ENCODE assay signal across 23 mouse cellular contexts in the genomic region with DNA sequence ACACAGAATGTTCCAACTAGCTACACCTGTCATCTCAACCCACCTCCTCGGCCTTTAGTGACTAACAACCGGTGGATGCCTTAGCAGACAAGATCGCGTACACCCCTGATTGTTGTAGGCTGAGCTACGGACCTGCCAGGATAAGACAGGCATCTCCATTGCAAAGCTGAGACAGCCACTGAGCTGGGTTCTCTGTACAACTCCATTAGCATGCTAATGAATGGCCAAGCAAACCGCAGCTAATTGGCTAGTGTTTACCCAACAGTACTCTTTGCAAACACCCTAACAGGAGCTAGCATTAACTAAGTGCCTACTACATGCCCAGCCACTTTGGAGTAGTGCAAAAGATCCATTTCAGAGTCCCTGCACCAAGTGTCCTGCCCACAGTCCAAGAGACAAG. TPM values are rescaled to one million over a fixed set of nuclear protein-coding genes. Genes with fewer than 3 reads are reported as not detected.
DNase-seq lines count a peak whose midpoint lies in the region; ATAC-seq and TF ChIP-seq lines count a peak whose summit lies in the region.
"Had no signal": no experiment of that assay in that cellular context is flagged by ENCODE, and none has a peak within 500 bp of the region (broad histone marks: within the 10 kb centered on the region; RNA-seq: fewer than 3 reads in every experiment).

No protein-coding gene starts in this region.

- H3K27me3 ChIP-seq in forebrain, embryonic 11.5 days (ENCODE audit: control insufficient read depth, insufficient read depth, low read length) = no peaks in the 10 kb centered on the region
- H3K27me3 ChIP-seq in forebrain, embryonic 10.5 days (ENCODE audit: poor library complexity, severe bottlenecking) = peaks cover 38% of the 10 kb centered on the region
- peaks cover 14% of the 10 kb centered on the region; the same call in 1 of the 2 replicates for H3K27me3 ChIP-seq in forebrain, embryonic 13.5 days
- H3K27me3 ChIP-seq in forebrain, embryonic 15.5 days = no peaks in the 10 kb centered on the region
- H3K27me3 ChIP-seq: embryonic facial prominence, embryonic 13.5 days; Patski had no signal

- H3K9ac ChIP-seq in forebrain, embryonic 11.5 days (ENCODE audit: low read length) = no peak overlapping the region
- H3K9ac ChIP-seq in forebrain, embryonic 13.5 days = 0 out of 2 replicates have a peak overlapping the region, but pooled peaks have one; percentile 21
- H3K9ac ChIP-seq in forebrain, embryonic 15.5 days (replicated peaks) = no peak overlapping the region
- H3K9ac ChIP-seq: embryonic facial prominence, embryonic 13.5 days; embryonic facial prominence, embryonic 15.5 days had no signal

- no peak overlapping the region for H3K27ac ChIP-seq in forebrain, embryonic 11.5 days (ENCODE audit: low read depth, low read length)
- no peak overlapping the region for H3K27ac ChIP-seq in forebrain, embryonic 10.5 days
- no peak overlapping the region for H3K27ac ChIP-seq in forebrain, embryonic 13.5 days
- no peak overlapping the region for H3K27ac ChIP-seq in forebrain, embryonic 15.5 days (replicated peaks)
- H3K27ac ChIP-seq: embryonic facial prominence, embryonic 13.5 days; embryonic facial prominence, embryonic 15.5 days had no signal

- H3K9me3 ChIP-seq in forebrain, embryonic 11.5 days (ENCODE audit: control insufficient read depth, low read length) = no peaks in the 10 kb centered on the region
- H3K9me3 ChIP-seq in forebrain, embryonic 10.5 days = no peaks in the 10 kb centered on the region
- no peaks in the 10 kb centered on the region for H3K9me3 ChIP-seq in forebrain, embryonic 13.5 days (replicated peaks)
- no peaks in the 10 kb centered on the region for H3K9me3 ChIP-seq in forebrain, embryonic 15.5 days
- H3K9me3 ChIP-seq: embryonic facial prominence, embryonic 13.5 days; embryonic facial prominence, embryonic 15.5 days; G1E had no signal

- no peak for TF ChIP-seq POLR2A in brain, embryonic 14.5 days (IDR thresholded peaks at IDR 0.05; ENCODE audit: borderline replicate concordance, extremely low read depth, insufficient read depth, insufficient read length, poor library complexity, severe bottlenecking)

- no peak overlapping the region for H3K4me2 ChIP-seq in forebrain, embryonic 11.5 days (ENCODE audit: low read depth, low read length, severe bottlenecking)
- 0 out of 2 replicates have a peak overlapping the region, but pooled peaks have one; percentile 20 for H3K4me2 ChIP-seq in forebrain, embryonic 13.5 days
- no peak overlapping the region for H3K4me2 ChIP-seq in forebrain, embryonic 15.5 days (replicated peaks)
- H3K4me2 ChIP-seq: embryonic facial prominence, embryonic 13.5 days; embryonic facial prominence, embryonic 15.5 days had no signal

- 57% methylated on average over 6 of the region's 6 CpGs for WGBS in forebrain, embryonic 11.5 days
- WGBS in forebrain, embryonic 10.5 days = 61% methylated on average over 6 of the region's 6 CpGs
- 34% methylated on average over 6 of the region's 6 CpGs for WGBS in forebrain, embryonic 13.5 days
- WGBS in forebrain, embryonic 15.5 days = 34% methylated on average over 6 of the region's 6 CpGs

- no peaks in the 10 kb centered on the region for H3K4me1 ChIP-seq in forebrain, embryonic 11.5 days (replicated peaks; ENCODE audit: control insufficient read depth, insufficient read depth, low read length)
- peaks cover 5% of the 10 kb centered on the region; the same call in 1 of the 2 replicates for H3K4me1 ChIP-seq in forebrain, embryonic 10.5 days
- peaks cover 6% of the 10 kb centered on the region; the same call in 1 of the 2 replicates for H3K4me1 ChIP-seq in forebrain, embryonic 13.5 days
- no peaks in the 10 kb centered on the region for H3K4me1 ChIP-seq in forebrain, embryonic 15.5 days
- H3K4me1 ChIP-seq: embryonic facial prominence, embryonic 13.5 days; embryonic facial prominence, embryonic 15.5 days had no signal

- no peak for TF ChIP-seq CTCF in brain, embryonic 14.5 days (IDR thresholded peaks at IDR 0.05; ENCODE audit: borderline replicate concordance, extremely low read depth, insufficient read depth, insufficient read length)

- H3K4me3 ChIP-seq in forebrain, embryonic 11.5 days (ENCODE audit: low read depth, low read length) = no peak overlapping the region
- no peak overlapping the region for H3K4me3 ChIP-seq in forebrain, embryonic 10.5 days
- H3K4me3 ChIP-seq in forebrain, embryonic 13.5 days = no peak overlapping the region
- no peak overlapping the region for H3K4me3 ChIP-seq in forebrain, embryonic 15.5 days
- H3K4me3 ChIP-seq: embryonic facial prominence, embryonic 13.5 days; embryonic facial prominence, embryonic 15.5 days; erythroblast, embryonic 14.5 days had no signal

- DNase-seq in forebrain, embryonic 11.5 days (ENCODE audit: low spot score) = no peak
- DNase-seq in forebrain, embryonic 10.5 days (ENCODE audit: extremely low spot score, low spot score) = no peak
- DNase-seq in brain, embryonic 14.5 days (ENCODE audit: low read depth) = peak; percentile 76
- DNase-seq: adrenal gland, adult 8-10 months; adrenal gland, postnatal 14 days; adrenal gland, postnatal 36 days; B cell, adult 2 months; cerebellum, adult 11 months; cerebellum, adult 18-20 months; cerebellum, adult 8-10 months; cerebellum, adult 9-11 months; cerebellum, postnatal 14 days; cerebellum, postnatal 36 days; embryo, embryonic 11 days had no signal

- ATAC-seq in forebrain, embryonic 11.5 days (replicated peaks; ENCODE audit: low FRiP score) = peak; percentile 51; the same call in 1 of the 2 replicates
- peak; percentile 55; the same call in 1 of the 2 replicates for ATAC-seq in forebrain, embryonic 13.5 days
- ATAC-seq in forebrain, embryonic 15.5 days (replicated peaks) = no peak
- ATAC-seq: activated CD4-positive, CD25-positive, alpha-beta regulatory T cell, adult 4 months; CD4-positive, CD25-positive, alpha-beta regulatory T cell, adult 4 months; Patski had no signal

- H3K36me3 ChIP-seq in forebrain, embryonic 11.5 days (ENCODE audit: control insufficient read depth, insufficient read depth, low read length) = no peaks in the 10 kb centered on the region
- no peaks in the 10 kb centered on the region for H3K36me3 ChIP-seq in forebrain, embryonic 10.5 days (replicated peaks)
- no peaks in the 10 kb centered on the region for H3K36me3 ChIP-seq in forebrain, embryonic 13.5 days (ENCODE audit: poor library complexity, severe bottlenecking)
- H3K36me3 ChIP-seq in forebrain, embryonic 15.5 days = no peaks in the 10 kb centered on the region
- H3K36me3 ChIP-seq: embryonic facial prominence, embryonic 13.5 days; embryonic facial prominence, embryonic 15.5 days; G1E had no signal

RNA-seq across cellular contexts. Expression of a gene that starts 8.3 kb away (rescaled TPM):
- 128 and 143 TPM in 2 replicates for polyA plus RNA-seq in forebrain, embryonic 11.5 days (2014; fragmentation: Nextera tagmentation; extraction: Ambion mirVana)
- polyA plus RNA-seq in forebrain, embryonic 10.5 days (2016; fragmentation: Nextera tagmentation; extraction: Ambion mirVana) = 183 and 190 TPM in 2 replicates
- polyA plus RNA-seq in forebrain, embryonic 13.5 days (2015; fragmentation: Nextera tagmentation; extraction: Ambion mirVana) = 31.8 and 39.6 TPM in 2 replicates
- polyA plus RNA-seq in forebrain, embryonic 15.5 days (2015; fragmentation: Nextera tagmentation; extraction: Ambion mirVana) = 25.6 and 25.8 TPM in 2 replicates
- 60.2 and 78.5 TPM in 2 replicates for polyA plus RNA-seq in brain, embryonic 14.5 days (2012; rRNA removed)
- polyA plus RNA-seq: CD4-positive, CD25-positive, alpha-beta regulatory T cell, adult 4 months; erythroblast, embryonic 14.5 days; G1E had no signal

RNA-seq across cellular contexts. Expression of a gene that starts 48.8 kb away (rescaled TPM):
- polyA plus RNA-seq in forebrain, embryonic 11.5 days (2014; fragmentation: Nextera tagmentation; extraction: Ambion mirVana) = 44.5 and 47.8 TPM in 2 replicates
- polyA plus RNA-seq in forebrain, embryonic 10.5 days (2016; fragmentation: Nextera tagmentation; extraction: Ambion mirVana) = 39.2 and 43.2 TPM in 2 replicates
- 46.9 and 56.2 TPM in 2 replicates for polyA plus RNA-seq in forebrain, embryonic 13.5 days (2015; fragmentation: Nextera tagmentation; extraction: Ambion mirVana)
- 60.8 and 66.2 TPM in 2 replicates for polyA plus RNA-seq in forebrain, embryonic 15.5 days (2015; fragmentation: Nextera tagmentation; extraction: Ambion mirVana)
- polyA plus RNA-seq in brain, embryonic 14.5 days (2012; rRNA removed) = 57.7 and 79.8 TPM in 2 replicates
